ENCODE assay signal across 18 mouse cellular contexts in genomic region chr4:126616312-126616711, GRCm38 (mm10). TPM values are rescaled to one million over a fixed set of nuclear protein-coding genes. Genes with fewer than 3 reads are reported as not detected.
DNase-seq lines count a peak whose midpoint lies in the region; ATAC-seq and TF ChIP-seq lines count a peak whose summit lies in the region.
"Had no signal": no experiment of that assay in that cellular context is flagged by ENCODE, and none has a peak within 500 bp of the region (broad histone marks: within the 10 kb centered on the region; RNA-seq: fewer than 3 reads in every experiment).

No protein-coding gene starts in this region.

- TF ChIP-seq CTCF in CH12.LX (conservative IDR thresholded peaks at IDR 0.05 in 1 of 2, IDR thresholded peaks at IDR 0.05 in 1 of 2; ENCODE audit: low read depth in 2 of 2, low read length in 2 of 2): no peak
- TF ChIP-seq CTCF in cerebellum, adult 2 months (IDR thresholded peaks at IDR 0.05; ENCODE audit: borderline replicate concordance, insufficient read depth, low read depth, low read length): no peak

- H3K4me2 ChIP-seq in CH12.LX (ENCODE audit: insufficient read depth, low read depth, poor library complexity, severe bottlenecking): no peak overlapping the region
- H3K4me2 ChIP-seq: embryonic facial prominence, embryonic 12.5 days; forebrain, embryonic 15.5 days; heart, embryonic 12.5 days; hindbrain, embryonic 15.5 days had no signal

- TF ChIP-seq EP300 in CH12.LX (IDR thresholded peaks at IDR 0.05; ENCODE audit: low read length): no peak

- peak overlapping the region in 1 of 3 experiments; percentile 26 for H3K4me3 ChIP-seq in CH12.LX (replicated peaks in 1 of 3; ENCODE audit: low read depth in 2 of 3, low read length in 2 of 3, poor library complexity in 1 of 3)
- no peak overlapping the region for H3K4me3 ChIP-seq in cerebellum, adult 2 months (replicated peaks; ENCODE audit: insufficient read depth, low read depth, low read length)
- H3K4me3 ChIP-seq: embryonic facial prominence, embryonic 12.5 days; forebrain, embryonic 15.5 days; heart, embryonic 12.5 days; hindbrain, embryonic 15.5 days had no signal

- H3K27me3 ChIP-seq in CH12.LX (replicated peaks): no peaks in the 10 kb centered on the region
- peaks cover 4% of the 10 kb centered on the region; the same call in 1 of the 2 replicates for H3K27me3 ChIP-seq in cerebellum, adult 2 months (ENCODE audit: control insufficient read depth, insufficient read depth, low read length)
- H3K27me3 ChIP-seq: forebrain, embryonic 15.5 days had no signal

- in situ Hi-C loops in CH12.LX (cut with MboI; ENCODE audit: low pct_ligation_motif_present, low pct_unique_long_range_greater_than_20kb, low sequenced_read_pairs): no loop called here

- peak; percentile 42 for ATAC-seq in granulocyte monocyte progenitor cell, adult 5-6 weeks (replicated peaks; ENCODE audit: poor library complexity, severe bottlenecking)
- ATAC-seq: forebrain, embryonic 15.5 days had no signal

- TF ChIP-seq RAD21 in CH12.LX (IDR thresholded peaks at IDR 0.05; ENCODE audit: low read depth, low read length): no peak

- intact Hi-C loops in heart, postnatal 25 days (cut with DNase I): no loop called here

- dilution Hi-C loops in CH12.LX (cut with MboI; ENCODE audit: extremely low pct_ligation_motif_present, extremely low pct_unique_long_range_greater_than_20kb, low sequenced_read_pairs): no loop called here

- no peaks in the 10 kb centered on the region for H3K79me2 ChIP-seq in CH12.LX (replicated peaks; ENCODE audit: control insufficient read depth, extremely low read depth, insufficient read depth, poor library complexity, severe bottlenecking)

- H3K36me3 ChIP-seq in CH12.LX (replicated peaks in 1 of 2; ENCODE audit: control insufficient read depth in 1 of 2, insufficient read depth in 1 of 2, low read length in 1 of 2): peaks cover 7 to 28% of the 10 kb centered on the region in 2 experiments
- H3K36me3 ChIP-seq: forebrain, embryonic 15.5 days; hindbrain, embryonic 15.5 days had no signal

- no peaks in the 10 kb centered on the region for H3K4me1 ChIP-seq in CH12.LX (ENCODE audit: control insufficient read depth in 1 of 2, insufficient read depth in 2 of 2)
- peaks cover 12% of the 10 kb centered on the region; the same call in 1 of the 2 replicates for H3K4me1 ChIP-seq in cerebellum, adult 2 months (ENCODE audit: control insufficient read depth, insufficient read depth, low read length)

- no peak overlapping the region for H3K9ac ChIP-seq in CH12.LX (ENCODE audit: insufficient read depth, low read depth)
- H3K9ac ChIP-seq: embryonic facial prominence, embryonic 12.5 days; forebrain, embryonic 15.5 days; heart, embryonic 12.5 days; hindbrain, embryonic 15.5 days had no signal

- no peak overlapping the region for H3K27ac ChIP-seq in CH12.LX (ENCODE audit: insufficient read depth, low read depth)
- H3K27ac ChIP-seq in cerebellum, adult 2 months (ENCODE audit: insufficient read depth, low read length): no peak overlapping the region
- H3K27ac ChIP-seq: embryonic facial prominence, embryonic 12.5 days; forebrain, embryonic 15.5 days; hindbrain, embryonic 15.5 days had no signal

- WGBS in cerebellum, adult 2 months: 81% methylated on average over 4 of the region's 4 CpGs

- no peaks in the 10 kb centered on the region for H3K9me3 ChIP-seq in CH12.LX (replicated peaks; ENCODE audit: low read length)
- H3K9me3 ChIP-seq: embryonic facial prominence, embryonic 12.5 days; forebrain, embryonic 15.5 days; hindbrain, embryonic 15.5 days had no signal

- DNase-seq in CH12.LX (ENCODE audit: extremely low read depth): peak; percentile 64
- DNase-seq in MEL-GATA-1-ER (ENCODE audit: extremely low read depth, low read depth): peak; percentile 35
- no peak for DNase-seq in kidney, adult 9 months
- DNase-seq in heart, postnatal 25 days (ENCODE audit: low spot score): no peak
- DNase-seq in cerebellum, adult 2 months: no peak
- DNase-seq in right cerebral cortex, postnatal 25 days: no peak
- DNase-seq: adrenal gland, postnatal 25 days; cerebellum, adult 11 months; cerebellum, adult 9-10 months; cerebellum, postnatal 25 days; gastrocnemius, postnatal 14 days; heart, postnatal 36 days; kidney, adult 11 months had no signal

- no peak for TF ChIP-seq POLR2A in CH12.LX (IDR thresholded peaks at IDR 0.05; ENCODE audit: low read depth, low read length)
- TF ChIP-seq POLR2A in cerebellum, adult 2 months (IDR thresholded peaks at IDR 0.05; ENCODE audit: borderline replicate concordance, insufficient read depth, low read length): no peak

TF ChIP-seq in CH12.LX, 34 proteins besides CTCF, POLR2A, EP300 and RAD21:
- TF ChIP-seq E2F4 (IDR thresholded peaks at IDR 0.05; ENCODE audit: insufficient replicate concordance, low read depth, low read length): no peak
- no peak for TF ChIP-seq TCF12 (IDR thresholded peaks at IDR 0.05; ENCODE audit: low read depth, low read length)
- no peak for TF ChIP-seq PAX5 (IDR thresholded peaks at IDR 0.05; ENCODE audit: low read length)
- no peak for TF ChIP-seq IRF4 (IDR thresholded peaks at IDR 0.05; ENCODE audit: low read depth, low read length)
- TF ChIP-seq ZC3H11A (IDR thresholded peaks at IDR 0.05; ENCODE audit: low read depth, low read length): no peak
- TF ChIP-seq ELF1 (IDR thresholded peaks at IDR 0.05; ENCODE audit: low read depth, low read length): no peak
- TF ChIP-seq SIN3A (IDR thresholded peaks at IDR 0.05; ENCODE audit: low read length): no peak
- no peak for TF ChIP-seq ZMIZ1 (IDR thresholded peaks at IDR 0.05; ENCODE audit: low read depth, low read length)
- TF ChIP-seq ZNF384 (IDR thresholded peaks at IDR 0.05; ENCODE audit: low read depth, low read length): no peak
- no peak for TF ChIP-seq USF1 (IDR thresholded peaks at IDR 0.05; ENCODE audit: low read depth, low read length)
- no peak for TF ChIP-seq MEF2A (IDR thresholded peaks at IDR 0.05; ENCODE audit: borderline replicate concordance, low read depth, low read length)
- no peak for TF ChIP-seq TBP (conservative IDR thresholded peaks at IDR 0.05; ENCODE audit: low read depth, low read length)
- TF ChIP-seq POLR2AphosphoS2 (IDR thresholded peaks at IDR 0.05; ENCODE audit: low read depth, low read length): no peak
- TF ChIP-seq UBTF (IDR thresholded peaks at IDR 0.05; ENCODE audit: low read depth, low read length): no peak
- TF ChIP-seq GABPA (IDR thresholded peaks at IDR 0.05; ENCODE audit: insufficient replicate concordance, low read depth, low read length): no peak
- TF ChIP-seq CHD1 (IDR thresholded peaks at IDR 0.05; ENCODE audit: low read depth, low read length): no peak
- no peak for TF ChIP-seq KAT2A (IDR thresholded peaks at IDR 0.05; ENCODE audit: insufficient replicate concordance, low read length)

RNA-seq across cellular contexts. Expression of gene 5730409E04Rik, which starts 6.7 kb away (rescaled TPM):
- total RNA-seq in CH12.LX (2012; rRNA removed) (4.1 and 4.7 TPM in 2 replicates), CH12.LX (2014; rRNA removed) (4.7 and 5.8 TPM in 2 replicates)
- 8.1 and 8.7 TPM in 2 replicates for polyA plus RNA-seq in CH12.LX (2012; ENCODE audit: insufficient read length, low read depth)
- total RNA-seq in granulocyte monocyte progenitor cell, adult 5-6 weeks (2014; fragmentation: Nextera tagmentation): 0.88 and 1.2 TPM in 2 replicates
- total RNA-seq in granulocyte monocyte progenitor cell, adult 5-6 weeks (2017): 2.3 and 2.5 TPM in 2 replicates
- 10 to 100 TPM in 1 of 2 experiments, 1 to 10 TPM in 1; 9.9 to 11.3 TPM for total RNA-seq in heart, postnatal 25 days (2021)
- polyA plus RNA-seq in cerebellum, adult 2 months (2012; rRNA removed): 64.7 and 68.6 TPM in 2 replicates

RNA-seq across cellular contexts. Expression of gene Clspn, which starts 59.6 kb away (rescaled TPM):
- 34.9 and 49.4 TPM in 2 replicates for total RNA-seq in CH12.LX (2012; rRNA removed)
- total RNA-seq in CH12.LX (2014; rRNA removed): 25.4 and 25.5 TPM in 2 replicates
- polyA plus RNA-seq in CH12.LX (2012; ENCODE audit: insufficient read length, low read depth): 90.0 and 103 TPM in 2 replicates
- total RNA-seq in granulocyte monocyte progenitor cell, adult 5-6 weeks (2014; fragmentation: Nextera tagmentation): 37.8 and 57.9 TPM in 2 replicates
- total RNA-seq in granulocyte monocyte progenitor cell, adult 5-6 weeks (2017): 53.5 and 91.2 TPM in 2 replicates
- 1 to 10 TPM in 1 of 2 experiments, under 1 TPM in 1; 0.64 to 1.1 TPM for total RNA-seq in heart, postnatal 25 days (2021)
- polyA plus RNA-seq in cerebellum, adult 2 months (2012; rRNA removed): 0.49 and 0.67 TPM in 2 replicates

Comparison
In these comparisons a context has a peak if more than half of its experiments do, and no peak if none do; other contexts are left out.
1. DNase-seq: peak in CH12.LX (single experiment) and MEL-GATA-1-ER (single experiment); none in kidney, adult 9 months (single experiment), heart, postnatal 25 days (single experiment), cerebellum, adult 2 months (0 of 2) and right cerebral cortex, postnatal 25 days (single experiment).
2. RNA of gene Clspn, which starts 59.6 kb away (total RNA-seq): 37.8 to 91.2 TPM in granulocyte monocyte progenitor cell, adult 5-6 weeks and 25.4 to 49.4 TPM in CH12.LX; 0.64 to 1.1 TPM in heart, postnatal 25 days; every median in the first group is over 10 times any median in the second.